Mouse (Mus musculus) kidney, adult 2 months (tissue): ENCODE results near the gene Atp1a2.

Experiments used
- CTCF ChIP-seq: fragments of 200-500 bp; conservative IDR thresholded peaks from 2 replicates; pipeline ENCODE4 v1.5.1; 2011; ENCODE audit warnings: low read depth, mild to moderate bottlenecking, control low read depth, low read length, moderate library complexity, mixed read lengths; ENCODE audit not compliant: insufficient read depth, insufficient read length
- POLR2A ChIP-seq: fragments of 200-500 bp; IDR thresholded peaks from one replicate; pipeline ENCODE4 v1.6.1; 2011; ENCODE audit warnings: low read depth, low read length, control low read depth

DNA sequence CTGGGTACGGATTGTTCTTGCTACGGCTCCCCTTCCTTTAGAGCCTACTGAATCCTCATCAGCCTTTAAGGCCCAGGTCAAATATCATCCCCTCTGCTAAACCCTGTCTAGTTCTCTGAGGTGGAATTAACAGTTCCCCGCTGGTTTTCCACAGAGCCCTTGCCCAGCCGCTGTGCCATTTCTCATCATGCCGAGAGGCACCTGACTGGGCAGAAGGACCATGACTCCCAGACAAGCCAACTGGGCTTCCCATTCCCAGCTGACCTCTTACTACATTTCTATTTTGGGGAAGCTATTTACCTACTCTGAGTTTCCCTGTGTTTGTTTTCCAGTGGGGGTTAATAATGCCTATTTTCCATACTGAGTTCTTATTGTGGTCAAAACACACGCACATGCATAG lies 14.8 kb downstream of the Atp1a2 start:
- TF ChIP-seq POLR2A (no peak), CTCF (no peak)
